Comparison of ENCODE assay signal across 27 mouse cellular contexts in genomic region chr5:81916667-81917066, GRCm38 (mm10).
"Had no signal": no experiment of that assay in that cellular context is flagged by ENCODE, and none has a peak within 500 bp of the region (broad histone marks: within the 10 kb centered on the region; RNA-seq: fewer than 3 reads in every experiment).

No protein-coding gene starts in this region.

- DNase-seq: left cerebral cortex, postnatal 4 days; liver; liver, embryonic 13.5 days; liver, postnatal 0 days; lung, adult 18-20 months; lung, adult 2 months; lung, embryonic 14.5 days; lung, postnatal 10 days; lung, postnatal 14 days; lung, postnatal 36 days; lung, postnatal 4 days; midbrain, embryonic 14.5 days had no signal

- H3K36me3 ChIP-seq: limb, embryonic 10.5 days; limb, embryonic 12.5 days; limb, embryonic 13.5 days; limb, embryonic 15.5 days; liver, embryonic 12.5 days; liver, embryonic 13.5 days; liver, embryonic 15.5 days; lung, embryonic 15.5 days; midbrain, embryonic 10.5 days; midbrain, embryonic 12.5 days; midbrain, embryonic 13.5 days; midbrain, embryonic 15.5 days; neural tube, embryonic 12.5 days had no signal

- H3K4me2 ChIP-seq: limb, embryonic 12.5 days; limb, embryonic 13.5 days; limb, embryonic 15.5 days; liver, embryonic 11.5 days; liver, embryonic 12.5 days; liver, embryonic 13.5 days; liver, embryonic 15.5 days; lung, embryonic 14.5 days; lung, embryonic 15.5 days; midbrain, embryonic 11.5 days; midbrain, embryonic 12.5 days; midbrain, embryonic 13.5 days; midbrain, embryonic 15.5 days; neural tube, embryonic 12.5 days had no signal

- H3K4me3 ChIP-seq: limb, embryonic 10.5 days; limb, embryonic 12.5 days; limb, embryonic 13.5 days; limb, embryonic 15.5 days; liver, embryonic 12.5 days; liver, embryonic 13.5 days; liver, embryonic 15.5 days; lung, embryonic 15.5 days; megakaryocyte, embryonic 14.5 days; midbrain, embryonic 10.5 days; midbrain, embryonic 12.5 days; midbrain, embryonic 13.5 days; midbrain, embryonic 15.5 days; neural tube, embryonic 12.5 days had no signal

- H3K27me3 ChIP-seq: limb, embryonic 12.5 days; limb, embryonic 13.5 days; limb, embryonic 15.5 days; liver, embryonic 12.5 days; liver, embryonic 13.5 days; liver, embryonic 15.5 days; lung, embryonic 15.5 days; megakaryocyte, embryonic 14.5 days; midbrain, embryonic 12.5 days; midbrain, embryonic 13.5 days; midbrain, embryonic 15.5 days; neural tube, embryonic 12.5 days had no signal
